Mouse (Mus musculus): Measurements from ENCODE around the gene Ap3b1.
A peak's percentile ranks its signal among the peaks of the same experiment; 100 is the strongest.

The Ap3b1 gene

GRCm38 (mm10) chr13:94542061-94542460, 183.3 kb downstream of the Ap3b1 start:
- peak; percentile 65 for DNase-seq

DNA sequence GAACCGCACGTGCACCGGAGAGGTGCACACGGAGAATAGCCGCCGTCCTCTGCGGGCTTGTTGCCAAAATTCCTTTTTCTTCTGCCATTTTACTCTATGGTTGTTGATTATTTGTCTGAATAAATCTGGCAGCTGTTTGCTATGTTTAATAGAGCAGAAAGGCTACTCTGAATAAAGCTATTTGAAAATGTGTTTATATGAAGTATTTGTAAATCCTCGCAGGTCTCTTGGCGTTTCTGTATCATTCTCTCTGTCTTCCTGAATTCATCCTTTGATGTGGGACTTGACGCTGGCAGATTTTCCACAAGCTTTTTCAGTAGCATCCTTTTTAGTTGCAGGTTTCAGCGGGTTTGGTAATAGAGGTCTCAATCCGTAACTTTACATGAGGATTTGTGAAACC, 185.5 kb downstream of the Ap3b1 start:
- DNase-seq: peak; percentile 16

- peak; percentile 29 for DNase-seq
Measured at GRCm38 (mm10) chr13:94545739-94546138, 187.0 kb downstream of the Ap3b1 start.

GRCm38 (mm10) chr13:94546246-94546645, 187.5 kb downstream of the Ap3b1 start:
- peak; percentile 66 for DNase-seq

DNA sequence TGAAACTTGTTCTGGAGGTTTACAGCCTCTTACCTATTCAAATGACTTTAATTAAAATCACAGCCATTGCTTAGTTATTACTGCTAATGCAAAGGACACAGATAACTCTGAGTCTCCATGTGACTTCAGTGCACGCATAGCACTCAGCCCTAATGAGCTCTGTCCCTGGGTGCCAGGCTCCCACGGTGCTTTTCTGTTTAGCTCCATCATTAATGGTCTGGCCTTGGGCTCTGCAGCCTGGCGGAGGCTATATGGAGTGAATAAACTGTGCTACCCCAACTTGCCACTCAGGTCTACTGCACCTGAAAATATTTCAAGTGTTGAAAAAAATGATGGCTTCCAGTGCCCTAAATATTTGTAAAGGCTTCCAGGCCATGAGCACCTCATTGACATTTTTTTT, 190.8 kb downstream of the Ap3b1 start:
- peak; percentile 73 for DNase-seq

GRCm38 (mm10) chr13:94550037-94550436, 191.3 kb downstream of the Ap3b1 start:
- DNase-seq: no peak

DNA sequence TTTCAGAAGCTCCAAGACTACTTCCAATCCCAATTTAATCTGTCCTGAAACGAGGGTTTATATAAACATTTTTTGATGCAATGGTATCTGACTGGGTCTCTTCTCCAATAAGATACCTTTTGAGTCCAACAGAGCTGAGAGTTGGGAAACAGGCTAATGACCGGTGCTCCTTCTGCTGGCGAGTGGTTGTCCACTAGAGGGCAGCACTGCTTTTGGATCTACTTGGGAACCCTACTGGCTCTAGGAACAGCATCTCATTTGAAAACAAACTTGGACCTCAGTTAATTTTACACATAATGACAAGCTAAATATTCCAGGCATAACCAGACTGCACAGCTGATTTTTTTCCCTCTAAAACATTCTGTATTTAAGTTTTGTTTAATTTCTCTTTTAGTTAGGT, 201.3 kb downstream of the Ap3b1 start:
- peak; percentile 93 for DNase-seq

- DNase-seq: peak; percentile 64
Measured at GRCm38 (mm10) chr13:94560878-94561277, 202.1 kb downstream of the Ap3b1 start.

- DNase-seq: peak; percentile 65
Measured at GRCm38 (mm10) chr13:94562652-94563339, 204.0 kb downstream of the Ap3b1 start.

- DNase-seq: peak; percentile 61
Measured at GRCm38 (mm10) chr13:94563836-94564235, 205.1 kb downstream of the Ap3b1 start.

DNA sequence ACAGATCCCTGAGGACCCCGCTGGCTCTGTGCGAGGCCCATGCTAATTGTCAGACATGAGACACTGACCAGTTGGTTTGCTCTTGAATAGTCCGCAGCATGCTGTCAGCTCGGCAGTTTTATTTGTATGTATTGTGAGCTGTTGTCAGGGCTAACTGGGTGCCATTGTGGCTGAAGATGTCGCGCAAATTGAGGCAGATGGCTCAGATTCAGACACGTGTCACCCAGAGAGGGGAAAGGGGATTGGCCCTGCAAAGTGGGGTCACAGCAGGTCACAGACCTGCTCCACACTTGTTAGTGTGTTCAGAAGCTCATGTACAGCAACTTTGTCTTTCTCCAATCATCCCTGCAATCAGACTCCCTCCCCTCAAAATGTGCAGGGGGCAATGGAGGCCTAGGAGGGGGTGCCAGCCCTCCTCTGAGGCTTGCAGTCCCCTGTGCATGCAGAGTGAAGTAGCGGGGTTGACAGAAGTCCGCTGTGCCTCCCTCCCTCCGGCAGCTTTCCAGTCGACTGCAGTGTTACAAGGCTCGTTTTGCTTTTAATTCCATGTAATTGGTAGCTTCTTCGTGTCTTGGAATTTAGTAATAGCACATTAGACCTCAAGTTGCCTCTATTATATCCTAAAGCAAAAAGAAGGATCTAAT, 205.7 kb downstream of the Ap3b1 start:
- DNase-seq: peak; percentile 72

- peak; percentile 82 for DNase-seq
Measured at GRCm38 (mm10) chr13:94565176-94565575, 206.4 kb downstream of the Ap3b1 start.

DNA sequence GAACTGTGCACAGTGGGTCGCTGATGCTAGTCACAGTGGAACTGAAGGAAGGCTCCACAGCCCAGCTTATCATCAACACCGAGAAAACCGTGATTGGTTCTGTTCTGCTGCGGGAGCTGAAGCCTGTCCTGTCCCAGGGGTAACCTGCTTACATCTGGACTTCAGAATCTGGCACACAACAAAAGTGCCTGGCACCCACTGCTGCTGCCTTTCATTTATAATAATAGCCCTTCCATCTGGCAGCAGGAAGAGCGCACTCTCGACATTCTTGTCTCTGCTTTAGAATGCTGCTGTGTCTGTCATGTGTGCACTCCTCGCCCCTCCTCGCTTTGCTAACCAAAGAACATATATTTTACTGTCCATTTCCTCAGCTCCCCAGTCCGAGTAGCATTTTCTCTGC, 206.9 kb downstream of the Ap3b1 start:
- peak; percentile 89 for DNase-seq

DNA sequence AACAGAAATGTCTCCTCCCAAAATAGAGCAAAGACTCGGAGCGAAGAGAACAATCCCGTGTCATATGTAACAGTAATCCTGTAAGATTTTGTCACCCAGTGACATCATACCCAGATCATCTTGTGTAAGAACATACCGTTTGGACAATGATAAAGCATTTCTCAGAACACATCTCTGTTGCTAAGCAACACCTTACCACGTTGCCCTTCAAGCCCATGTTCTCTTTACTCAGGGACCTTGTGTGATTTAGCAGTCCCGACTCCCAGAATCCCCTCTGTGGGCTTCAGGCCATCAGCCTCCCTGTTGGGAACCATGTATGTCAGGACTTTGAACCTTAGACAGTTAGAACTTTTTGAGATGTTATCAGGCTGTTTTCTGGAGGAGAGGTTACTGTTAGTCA, 209.0 kb downstream of the Ap3b1 start:
- DNase-seq: peak; percentile 56

DNA sequence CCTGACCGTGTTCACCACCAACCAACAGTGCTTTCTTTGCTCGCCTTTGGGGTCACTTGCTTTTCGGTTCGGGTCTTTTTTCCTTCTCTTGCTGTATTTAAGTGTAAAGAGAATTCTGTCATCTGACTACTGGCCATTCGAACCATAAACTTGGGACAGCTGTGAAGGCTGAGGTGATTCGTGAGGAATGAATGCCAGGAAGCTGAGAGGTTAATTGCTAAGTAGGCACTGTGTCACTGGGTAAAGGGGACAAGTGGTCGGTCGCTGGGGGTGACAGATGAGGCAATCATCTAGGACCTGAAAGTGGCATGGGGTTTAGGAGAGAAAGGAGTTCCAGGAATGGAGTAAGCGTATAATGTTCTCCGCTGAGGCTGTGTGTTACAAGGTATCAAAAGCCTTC, 212.2 kb downstream of the Ap3b1 start:
- DNase-seq: peak; percentile 31

- DNase-seq: peak; percentile 55
Measured at GRCm38 (mm10) chr13:94573356-94573755, 214.6 kb downstream of the Ap3b1 start.

DNA sequence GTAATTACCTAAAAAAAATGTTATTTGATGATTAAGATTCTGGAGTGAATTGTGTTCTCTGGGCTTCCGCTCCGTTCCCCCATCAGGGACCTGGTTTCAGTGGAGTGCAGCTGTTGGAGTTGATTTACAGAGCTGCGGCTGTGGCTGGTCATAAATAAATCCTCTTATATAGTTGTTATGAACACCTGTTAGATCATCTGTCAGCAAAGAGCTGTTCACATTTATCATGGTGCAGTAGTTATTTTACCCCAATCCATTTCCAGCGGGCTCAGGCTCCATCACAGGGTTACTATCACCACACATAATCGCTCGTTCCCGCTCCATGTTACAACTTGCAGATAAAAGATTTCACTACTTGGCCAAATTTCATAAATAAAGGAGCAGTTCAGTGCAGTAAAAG, 215.1 kb downstream of the Ap3b1 start:
- peak; percentile 58 for DNase-seq

GRCm38 (mm10) chr13:94575607-94576398, 217.0 kb downstream of the Ap3b1 start:
- peak; percentile 74 for DNase-seq

GRCm38 (mm10) chr13:94576399-94577176, 217.8 kb downstream of the Ap3b1 start:
- DNase-seq: peak; percentile 80

- peak; percentile 51 for DNase-seq
Measured at GRCm38 (mm10) chr13:94577177-94577540, 218.4 kb downstream of the Ap3b1 start.

- DNase-seq: peak; percentile 76
Measured at GRCm38 (mm10) chr13:94595289-94595688, 236.5 kb downstream of the Ap3b1 start.

DNA sequence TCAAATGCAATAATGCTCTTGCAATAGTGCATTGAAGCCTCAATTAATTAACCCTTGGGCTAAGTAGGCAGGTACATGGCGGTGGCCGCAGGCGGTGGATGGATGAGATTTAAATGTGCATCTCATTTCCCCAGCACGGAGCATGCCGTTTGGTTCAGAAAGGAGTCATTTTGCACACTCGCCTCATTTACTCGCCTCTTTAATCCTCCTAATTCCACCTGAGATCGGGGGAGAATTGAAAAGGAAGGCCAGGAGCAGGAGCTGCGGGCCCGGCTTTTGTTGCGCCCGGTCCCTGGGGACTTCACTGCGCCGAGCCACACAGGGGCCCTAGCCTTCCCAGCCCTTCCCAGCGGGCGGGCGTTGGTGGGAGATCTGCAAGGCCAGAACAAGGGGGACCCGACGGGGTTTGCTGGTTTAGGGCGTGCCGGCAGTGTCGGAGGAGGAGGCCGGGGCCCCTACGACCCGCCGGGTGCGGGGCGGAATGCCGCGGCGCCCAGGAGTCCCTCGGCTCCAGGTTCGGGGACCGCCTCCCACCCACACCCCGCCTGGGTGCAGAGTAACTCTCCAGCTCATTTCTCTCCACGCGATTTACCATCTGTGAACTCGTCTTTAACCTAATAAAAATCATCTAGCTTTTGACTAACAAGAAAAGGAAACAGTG, 237.1 kb downstream of the Ap3b1 start:
- peak; percentile 80 for DNase-seq

All from heart, adult 11 months (tissue).